Mouse (Mus musculus): ENCODE measurements around the gene Hpse.

GRCm38 (mm10) chr5:100671897-100672296 is 47.6 kb downstream of the Hpse start:
- TF ChIP-seq CTCF (IDR thresholded peaks at IDR 0.05; ENCODE audit: low read depth, low read length) = no peak
- TF ChIP-seq GATA1 (IDR thresholded peaks at IDR 0.05; ENCODE audit: borderline replicate concordance, low read length) = no peak
- TF ChIP-seq POLR2AphosphoS5 (IDR thresholded peaks at IDR 0.05; ENCODE audit: insufficient replicate concordance, low read depth, low read length) = no peak
- TF ChIP-seq TAL1 (conservative IDR thresholded peaks at IDR 0.05; ENCODE audit: low read depth, low read length) = no peak

Measured in G1E (cell line).